Mouse (Mus musculus): Measurements from ENCODE around the gene Kptn. TPM values are rescaled to one million over a fixed set of nuclear protein-coding genes. Genes with fewer than 3 reads are reported as not detected.
A peak's percentile ranks its signal among the peaks of the same experiment; 100 is the strongest.

The Kptn gene
- polyA plus RNA-seq, 1 experiment from 2014 or later, result 24.1 TPM

DNA sequence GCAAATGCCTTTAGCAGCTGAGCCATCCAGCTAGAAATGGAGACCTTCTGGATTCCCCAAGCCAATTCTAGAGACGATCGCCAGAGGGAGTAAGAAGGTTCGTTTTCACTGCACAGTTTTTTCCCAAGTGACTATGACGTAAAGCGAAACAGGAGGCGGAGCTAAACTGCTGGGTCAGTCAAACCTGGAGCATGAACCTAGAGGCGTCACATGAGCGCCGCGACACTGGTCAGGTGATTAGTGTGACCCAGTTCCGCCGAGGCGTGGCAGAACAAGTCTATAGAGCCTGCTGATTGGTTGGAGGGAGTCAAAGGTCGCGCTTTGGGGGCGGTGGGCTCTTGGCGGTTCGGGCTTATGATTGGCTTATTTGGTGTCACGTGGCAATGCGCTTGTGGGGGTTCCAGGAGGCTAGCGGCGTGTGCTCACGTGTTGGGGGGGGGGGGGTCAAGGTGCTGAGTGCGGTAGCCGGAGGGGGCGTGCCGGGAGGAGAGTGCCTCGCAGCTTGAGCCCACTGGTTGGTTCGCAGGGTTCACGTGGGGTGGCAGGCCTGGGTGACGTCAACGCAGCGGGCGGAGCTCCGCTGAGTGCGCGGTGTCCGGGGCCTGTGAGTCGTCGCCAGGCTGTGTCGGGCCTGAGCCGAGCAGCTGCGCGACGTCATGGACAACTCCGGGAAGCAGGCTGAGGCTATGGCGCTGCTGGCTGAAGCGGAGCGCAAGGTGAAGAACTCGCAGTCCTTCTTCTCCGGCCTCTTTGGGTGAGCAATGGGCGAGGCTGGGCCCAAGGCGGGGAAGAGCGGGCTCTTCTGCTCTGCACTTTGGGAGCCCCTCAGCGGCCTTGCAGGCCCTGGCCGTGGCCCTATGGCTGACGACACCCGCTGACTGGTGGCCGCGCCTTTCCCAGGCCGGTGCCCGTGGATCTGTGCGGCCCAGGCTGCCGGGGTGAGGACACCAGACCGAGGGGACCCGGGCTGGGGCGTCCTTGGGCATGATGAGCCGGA lies 21.4 kb upstream of the Kptn start, which contains the start of gene Napa:
TSS of gene Napa (plus strand) at position 438 of the 997 bp plus-strand sequence.
- peaks cover 12% of the 10 kb centered on the region; the same call in 1 of the 2 replicates for H3K36me3 ChIP-seq (ENCODE audit: control insufficient read depth, insufficient read depth, low read length)
- H3K4me2 ChIP-seq (ENCODE audit: low read depth, low read length), result peak within 1 kb of the TSS; percentile 74
- H3K9me3 ChIP-seq (ENCODE audit: control insufficient read depth, low read length), result no peaks in the 10 kb centered on the region
- WGBS, result 0% methylated on average over 50 of the region's 68 CpGs
- DNase-seq (ENCODE audit: low spot score) (peak; percentile 100), ATAC-seq (ENCODE audit: low read depth) (peak; percentile 99)
- no peaks in the 10 kb centered on the region for H3K27me3 ChIP-seq (replicated peaks; ENCODE audit: control insufficient read depth, insufficient read depth, low read length)
- H3K27ac ChIP-seq (replicated peaks; ENCODE audit: low read depth, low read length), result peak within 1 kb of the TSS; percentile 82
- H3K4me1 ChIP-seq (ENCODE audit: control insufficient read depth, insufficient read depth, low read length), result peaks cover 11% of the 10 kb centered on the region
- H3K9ac ChIP-seq (ENCODE audit: low read depth, low read length), result peak within 1 kb of the TSS; percentile 96
- peak within 1 kb of the TSS; percentile 72 for H3K4me3 ChIP-seq (ENCODE audit: low read depth, low read length)

DNA sequence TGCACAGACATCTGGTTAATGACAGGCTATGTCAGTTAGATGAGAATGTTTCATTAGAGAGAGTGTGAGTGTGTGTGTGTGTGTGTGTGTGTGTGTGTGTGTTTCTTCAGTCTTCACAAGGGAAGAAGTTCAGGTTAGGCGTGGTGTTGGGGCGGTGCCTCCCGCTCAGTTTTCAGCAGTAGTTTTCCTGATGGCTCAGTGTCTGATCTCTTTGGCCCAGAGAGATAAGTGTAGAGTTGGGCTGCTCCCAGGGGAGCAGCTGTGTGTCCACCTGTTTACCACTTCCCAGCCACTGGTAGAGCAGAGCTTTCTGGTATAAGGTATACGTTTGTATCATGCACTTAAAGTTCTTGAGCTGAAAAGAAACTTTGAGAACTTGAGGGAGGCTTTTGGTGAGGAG lies 19.8 kb upstream of the Kptn start:
- DNase-seq (ENCODE audit: low spot score) (no peak), ATAC-seq (ENCODE audit: low read depth) (no peak)
- H3K4me1 ChIP-seq (ENCODE audit: control insufficient read depth, insufficient read depth, low read length), result peaks cover 11% of the 10 kb centered on the region
- H3K36me3 ChIP-seq (ENCODE audit: control insufficient read depth, insufficient read depth, low read length), result peaks cover 27% of the 10 kb centered on the region; the same call in 1 of the 2 replicates
- H3K4me3 ChIP-seq (ENCODE audit: low read depth, low read length), result peak overlapping the region; percentile 72; the same call in 1 of the 2 replicates
- 86% methylated on average over 4 of the region's 4 CpGs for WGBS
- no peaks in the 10 kb centered on the region for H3K9me3 ChIP-seq (ENCODE audit: control insufficient read depth, low read length)
- H3K27me3 ChIP-seq (replicated peaks; ENCODE audit: control insufficient read depth, insufficient read depth, low read length), result no peaks in the 10 kb centered on the region
- H3K9ac ChIP-seq (ENCODE audit: low read depth, low read length), result peak overlapping the region; percentile 96
- peak overlapping the region; percentile 74 for H3K4me2 ChIP-seq (ENCODE audit: low read depth, low read length)
- no peak overlapping the region for H3K27ac ChIP-seq (replicated peaks; ENCODE audit: low read depth, low read length)

DNA sequence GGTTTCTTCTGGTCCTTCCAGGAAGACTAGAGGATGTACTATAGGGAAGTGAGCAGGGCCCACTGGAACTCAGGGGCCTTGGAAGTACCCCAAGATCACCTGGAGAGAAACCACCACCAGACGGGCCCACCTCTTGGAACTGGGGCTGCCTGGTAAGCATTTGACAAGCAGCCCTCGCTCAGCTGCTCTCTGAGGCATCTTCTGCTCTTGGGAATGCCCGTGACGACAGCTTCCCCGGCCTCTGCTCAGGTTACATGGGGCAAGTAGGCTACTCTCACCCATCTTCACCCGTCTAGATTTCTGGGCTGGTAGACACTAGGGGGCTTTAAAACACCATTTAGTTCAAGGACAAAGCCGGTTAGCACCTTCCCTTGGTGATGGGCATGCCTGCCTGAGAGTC lies 18.6 kb upstream of the Kptn start:
- ATAC-seq (ENCODE audit: low read depth), result no peak
- no peak for DNase-seq (ENCODE audit: low spot score)
- Histone ChIP-seq H3K36me3 (ENCODE audit: control insufficient read depth, insufficient read depth, low read length) (peaks cover 29% of the 10 kb centered on the region; the same call in 1 of the 2 replicates), H3K4me2 (ENCODE audit: low read depth, low read length) (no peak overlapping the region), H3K4me3 (ENCODE audit: low read depth, low read length) (no peak overlapping the region), H3K27me3 (replicated peaks; ENCODE audit: control insufficient read depth, insufficient read depth, low read length) (no peaks in the 10 kb centered on the region), H3K9me3 (ENCODE audit: control insufficient read depth, low read length) (no peaks in the 10 kb centered on the region), H3K4me1 (ENCODE audit: control insufficient read depth, insufficient read depth, low read length) (peaks cover 11% of the 10 kb centered on the region), H3K27ac (replicated peaks; ENCODE audit: low read depth, low read length) (no peak overlapping the region), H3K9ac (ENCODE audit: low read depth, low read length) (no peak overlapping the region)
- 72% methylated on average over 7 of the region's 7 CpGs for WGBS

DNA sequence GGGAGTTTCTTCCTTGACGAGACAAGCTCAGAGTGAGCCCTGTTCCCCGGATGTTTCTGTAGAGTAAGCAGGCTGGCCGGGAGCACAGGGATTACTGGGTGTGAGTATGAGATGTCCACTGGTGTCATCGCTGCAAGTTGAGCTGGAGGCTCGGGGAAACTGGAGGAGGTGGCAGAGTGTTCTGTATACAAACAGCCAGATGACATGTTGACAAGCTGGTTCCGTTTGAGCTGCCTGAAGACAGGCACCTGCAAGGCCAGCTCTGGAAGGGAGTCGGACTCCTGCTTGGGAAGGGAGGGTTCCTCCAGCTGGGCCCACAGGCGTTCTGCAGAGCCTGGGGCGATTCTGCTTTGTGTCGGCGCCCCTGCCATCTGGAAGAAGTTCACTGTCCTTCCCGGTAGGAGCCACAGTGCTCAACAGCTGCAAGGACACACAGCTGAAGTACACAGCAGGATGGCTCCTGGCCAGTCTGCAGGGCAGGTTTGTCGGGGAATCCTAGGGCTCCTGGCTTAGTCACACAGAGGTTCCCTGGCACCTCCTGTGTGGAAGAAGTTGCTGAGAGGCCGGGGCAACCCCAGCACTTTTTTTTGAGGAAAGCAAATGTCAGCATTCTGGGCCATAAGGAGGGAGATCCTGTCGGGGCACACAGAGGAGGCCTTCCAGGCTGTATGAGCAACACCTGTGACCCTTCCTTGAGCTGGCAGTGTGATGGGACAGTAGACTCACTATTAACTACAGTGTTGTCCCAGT lies 17.8 kb upstream of the Kptn start:
- Histone ChIP-seq H3K27ac (replicated peaks; ENCODE audit: low read depth, low read length) (no peak overlapping the region), H3K27me3 (replicated peaks; ENCODE audit: control insufficient read depth, insufficient read depth, low read length) (no peaks in the 10 kb centered on the region), H3K4me3 (ENCODE audit: low read depth, low read length) (no peak overlapping the region), H3K36me3 (ENCODE audit: control insufficient read depth, insufficient read depth, low read length) (peaks cover 31% of the 10 kb centered on the region; the same call in 1 of the 2 replicates), H3K4me1 (ENCODE audit: control insufficient read depth, insufficient read depth, low read length) (peaks cover 11% of the 10 kb centered on the region), H3K9me3 (ENCODE audit: control insufficient read depth, low read length) (no peaks in the 10 kb centered on the region), H3K4me2 (ENCODE audit: low read depth, low read length) (no peak overlapping the region), H3K9ac (ENCODE audit: low read depth, low read length) (0 out of 2 replicates have a peak overlapping the region, but pooled peaks have one; percentile 2)
- WGBS, result 69% methylated on average over 12 of the region's 15 CpGs
- DNase-seq (ENCODE audit: low spot score) (no peak), ATAC-seq (ENCODE audit: low read depth) (no peak)

DNA sequence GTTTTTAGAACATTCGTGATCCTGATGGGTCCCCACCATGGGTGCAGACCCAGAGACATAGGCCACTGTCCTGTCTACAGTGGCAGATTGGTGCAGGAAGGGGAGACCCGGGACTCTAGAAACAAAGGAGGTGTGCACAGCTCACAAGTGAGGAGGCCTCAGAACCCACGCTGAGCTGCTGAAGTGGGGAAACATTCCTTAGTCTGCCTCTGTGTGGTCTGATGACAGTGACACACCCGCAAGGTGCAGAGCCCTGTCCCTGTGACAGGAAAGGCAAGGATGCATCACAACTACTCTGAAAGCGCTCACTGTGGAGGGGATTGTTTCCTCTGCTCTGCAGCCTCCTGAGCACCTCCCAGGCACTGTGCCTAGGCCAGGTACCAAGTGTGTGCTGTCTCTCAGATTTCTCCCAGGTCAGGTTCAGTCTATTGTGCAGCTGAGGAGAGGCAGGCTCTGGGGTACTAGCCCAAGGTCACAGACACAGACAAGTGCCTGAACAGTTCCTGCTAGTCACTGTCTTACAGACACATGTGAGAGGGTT lies 16.9 kb upstream of the Kptn start:
- Histone ChIP-seq H3K4me1 (ENCODE audit: control insufficient read depth, insufficient read depth, low read length) (peaks cover 8% of the 10 kb centered on the region), H3K9ac (ENCODE audit: low read depth, low read length) (no peak overlapping the region), H3K36me3 (ENCODE audit: control insufficient read depth, insufficient read depth, low read length) (peaks cover 39% of the 10 kb centered on the region; the same call in 1 of the 2 replicates), H3K4me3 (ENCODE audit: low read depth, low read length) (no peak overlapping the region), H3K4me2 (ENCODE audit: low read depth, low read length) (no peak overlapping the region), H3K9me3 (ENCODE audit: control insufficient read depth, low read length) (no peaks in the 10 kb centered on the region), H3K27me3 (replicated peaks; ENCODE audit: control insufficient read depth, insufficient read depth, low read length) (no peaks in the 10 kb centered on the region), H3K27ac (replicated peaks; ENCODE audit: low read depth, low read length) (no peak overlapping the region)
- no peak for DNase-seq (ENCODE audit: low spot score)
- no peak for ATAC-seq (ENCODE audit: low read depth)
- WGBS, result 74% methylated on average over 5 of the region's 5 CpGs

DNA sequence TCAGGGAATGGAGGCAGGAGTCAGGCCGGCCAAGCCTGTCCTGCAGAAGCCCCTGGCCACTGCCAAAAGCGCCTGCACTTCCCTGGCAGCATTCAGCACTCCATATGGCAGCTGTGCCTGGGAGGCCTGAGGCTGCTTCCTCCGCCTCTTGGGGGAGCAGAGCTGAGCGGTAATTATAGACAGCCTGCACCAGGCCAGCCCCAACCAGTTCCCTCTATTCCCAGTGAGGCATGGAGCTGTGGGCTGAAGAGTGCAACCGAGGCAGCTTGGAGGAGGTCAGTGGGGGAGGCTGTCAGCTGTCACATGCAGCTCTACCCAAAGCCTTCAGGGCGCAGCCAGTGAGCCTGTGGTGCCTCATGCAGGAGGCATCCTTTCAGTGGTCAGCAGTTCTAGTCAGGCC lies 15.9 kb upstream of the Kptn start:
- H3K4me2 ChIP-seq (ENCODE audit: low read depth, low read length), result no peak overlapping the region
- DNase-seq (ENCODE audit: low spot score) (peak; percentile 42), ATAC-seq (ENCODE audit: low read depth) (peak; percentile 77)
- peaks cover 50% of the 10 kb centered on the region for H3K36me3 ChIP-seq (ENCODE audit: control insufficient read depth, insufficient read depth, low read length)
- no peak overlapping the region for H3K27ac ChIP-seq (replicated peaks; ENCODE audit: low read depth, low read length)
- no peak overlapping the region for H3K4me3 ChIP-seq (ENCODE audit: low read depth, low read length)
- no peaks in the 10 kb centered on the region for H3K27me3 ChIP-seq (replicated peaks; ENCODE audit: control insufficient read depth, insufficient read depth, low read length)
- no peaks in the 10 kb centered on the region for H3K9me3 ChIP-seq (ENCODE audit: control insufficient read depth, low read length)
- 64% methylated on average over 6 of the region's 6 CpGs for WGBS
- no peak overlapping the region for H3K9ac ChIP-seq (ENCODE audit: low read depth, low read length)
- peaks cover 8% of the 10 kb centered on the region for H3K4me1 ChIP-seq (ENCODE audit: control insufficient read depth, insufficient read depth, low read length)

DNA sequence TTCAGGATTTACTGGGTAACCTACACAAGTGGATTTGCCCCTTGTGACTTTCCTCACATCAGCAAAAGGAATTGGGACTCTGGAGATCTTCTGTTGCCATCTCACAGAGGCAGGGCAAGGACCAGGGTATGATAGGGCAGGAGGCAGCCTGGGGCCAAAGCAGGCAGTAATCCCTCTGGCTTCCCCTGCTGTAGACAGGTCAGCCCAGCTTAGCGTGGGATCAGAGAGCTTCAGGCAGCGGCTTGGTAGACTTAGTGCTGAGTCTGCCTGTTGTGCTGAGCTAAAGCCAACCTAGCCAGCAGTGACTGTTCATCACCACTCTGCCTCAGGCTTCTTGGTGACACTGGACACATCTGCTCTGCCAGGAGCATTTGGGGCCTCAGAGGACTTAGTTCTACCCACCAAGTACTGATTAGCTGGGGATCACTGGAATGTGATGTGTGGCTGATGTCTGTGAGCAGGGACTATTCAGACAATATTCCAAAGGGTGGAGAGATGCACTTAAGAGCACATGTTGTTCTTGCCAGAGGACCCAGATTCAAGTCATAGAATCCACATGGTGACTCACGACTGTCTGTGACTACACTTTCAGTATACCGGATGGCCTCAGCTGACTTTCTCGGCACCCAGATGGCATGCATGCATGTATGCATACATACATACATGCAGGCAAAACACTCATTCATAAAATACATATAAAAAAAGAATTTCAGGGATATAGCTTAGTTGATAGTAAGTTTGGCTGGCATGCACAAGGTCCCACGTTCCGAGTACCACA lies 14.9 kb upstream of the Kptn start:
- Histone ChIP-seq H3K4me2 (ENCODE audit: low read depth, low read length) (no peak overlapping the region), H3K9ac (ENCODE audit: low read depth, low read length) (no peak overlapping the region), H3K27ac (replicated peaks; ENCODE audit: low read depth, low read length) (no peak overlapping the region), H3K4me3 (ENCODE audit: low read depth, low read length) (no peak overlapping the region), H3K9me3 (ENCODE audit: control insufficient read depth, low read length) (no peaks in the 10 kb centered on the region), H3K4me1 (ENCODE audit: control insufficient read depth, insufficient read depth, low read length) (peaks cover 3% of the 10 kb centered on the region; the same call in 1 of the 2 replicates), H3K36me3 (ENCODE audit: control insufficient read depth, insufficient read depth, low read length) (peaks cover 60% of the 10 kb centered on the region), H3K27me3 (replicated peaks; ENCODE audit: control insufficient read depth, insufficient read depth, low read length) (no peaks in the 10 kb centered on the region)
- no peak for ATAC-seq (ENCODE audit: low read depth)
- WGBS, result 95% methylated on average over 7 of the region's 7 CpGs
- DNase-seq (ENCODE audit: low spot score), result no peak

Data from embryonic facial prominence, embryonic 14.5 days (tissue).